Mouse (Mus musculus) retina, embryonic 14.5 days (tissue): Measurements from ENCODE around the gene Espl1.

Experiments used
- DNase-seq: peaks from one replicate; pipeline ENCODE4 v3.0.0-alpha.2; 2015; ENCODE audit warnings: low spot score

Gene Espl1

GRCm38 (mm10) chr15:102273982-102274716, 21.9 kb upstream of the Espl1 start:
- DNase-seq, result no peak

GRCm38 (mm10) chr15:102278726-102279091, 17.4 kb upstream of the Espl1 start:
- no peak for DNase-seq

GRCm38 (mm10) chr15:102279092-102279782, 16.8 kb upstream of the Espl1 start, which contains the start of gene Mfsd5:
Gene Mfsd5, plus strand, starts transcription at chr15:102279454.
- DNase-seq, result peak; percentile 94

GRCm38 (mm10) chr15:102279783-102280520, 16.1 kb upstream of the Espl1 start:
- no peak for DNase-seq

- no peak for DNase-seq
Observed at GRCm38 (mm10) chr15:102280623-102281022, 15.4 kb upstream of the Espl1 start.

- DNase-seq, result no peak
Observed at GRCm38 (mm10) chr15:102282463-102283292, 13.4 kb upstream of the Espl1 start.

GRCm38 (mm10) chr15:102283648-102284047, 12.4 kb upstream of the Espl1 start:
- DNase-seq, result no peak

GRCm38 (mm10) chr15:102287395-102287794, 8.7 kb upstream of the Espl1 start:
- peak; percentile 62 for DNase-seq

GRCm38 (mm10) chr15:102296368-102297006, 421 bp downstream of the Espl1 start:
- no peak for DNase-seq

- DNase-seq, result no peak
Observed at GRCm38 (mm10) chr15:102302542-102302941, 6.5 kb downstream of the Espl1 start.

GRCm38 (mm10) chr15:102308717-102309116, 12.7 kb downstream of the Espl1 start:
- DNase-seq, result no peak

GRCm38 (mm10) chr15:102310074-102310845, 14.2 kb downstream of the Espl1 start:
- no peak for DNase-seq

- no peak for DNase-seq
Observed at GRCm38 (mm10) chr15:102311489-102311888, 15.4 kb downstream of the Espl1 start.

- no peak for DNase-seq
Observed at GRCm38 (mm10) chr15:102315292-102315691, 19.2 kb downstream of the Espl1 start.

GRCm38 (mm10) chr15:102316263-102316662, 20.2 kb downstream of the Espl1 start:
- peak; percentile 76 for DNase-seq

- DNase-seq, result peak; percentile 26
Observed at GRCm38 (mm10) chr15:102324654-102325473, 28.8 kb downstream of the Espl1 start.

- DNase-seq, result peak; percentile 92
Observed at GRCm38 (mm10) chr15:102326022-102326576, 30.0 kb downstream of the Espl1 start, which contains the start of gene Pfdn5. Gene Pfdn5, plus strand, starts transcription at chr15:102326116.

GRCm38 (mm10) chr15:102326892-102327291, 30.8 kb downstream of the Espl1 start:
- DNase-seq, result no peak

- peak; percentile 89 for DNase-seq
Observed at GRCm38 (mm10) chr15:102331610-102332015, 35.5 kb downstream of the Espl1 start, which contains the start of gene Myg1. Gene Myg1, plus strand, starts transcription at chr15:102331709.
